ENCODE assay signal across 8 mouse cellular contexts in the genomic region with DNA sequence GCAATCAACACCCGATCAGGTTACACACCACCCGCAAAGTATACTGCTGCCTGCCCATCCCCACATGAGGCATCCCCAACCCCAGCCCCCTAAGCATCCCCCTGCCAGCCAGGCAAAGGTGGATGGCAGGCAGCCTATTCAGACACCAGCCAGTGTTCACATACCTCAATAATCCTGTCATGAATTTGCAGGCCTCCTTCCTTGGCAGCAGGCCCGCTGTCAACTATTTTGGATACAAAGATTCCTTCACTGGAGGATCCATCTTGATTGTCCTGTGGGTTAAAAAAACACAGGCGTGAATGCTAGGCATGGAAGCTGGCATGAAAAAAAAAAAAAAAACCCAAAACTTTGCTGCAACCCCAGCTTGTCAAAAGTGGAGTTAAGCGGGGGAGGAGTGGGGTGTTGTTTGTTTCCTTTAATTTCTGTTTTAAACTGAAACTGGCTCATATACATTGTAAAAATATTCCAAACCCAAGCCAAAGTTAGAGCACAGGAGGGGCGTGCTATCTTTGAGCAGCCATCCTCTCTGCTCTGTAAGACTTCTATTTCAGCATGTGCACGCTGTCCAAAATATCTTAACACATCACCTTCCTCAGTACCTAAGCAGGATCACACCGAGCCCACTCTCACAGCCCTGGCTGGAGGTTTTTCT. TPM values are rescaled to one million over a fixed set of nuclear protein-coding genes. Genes with fewer than 3 reads are reported as not detected.
DNase-seq lines count a peak whose midpoint lies in the region; ATAC-seq and TF ChIP-seq lines count a peak whose summit lies in the region.

No protein-coding gene starts in this region.

- WGBS in kidney, embryonic 15.5 days, result 57% methylated on average over 8 of the region's 8 CpGs

- no peak for TF ChIP-seq POLR2A in myocyte (IDR thresholded peaks at IDR 0.05; ENCODE audit: insufficient read length, low read depth)

- H3K9ac ChIP-seq in kidney, embryonic 15.5 days, result no peak overlapping the region

- ATAC-seq in frontal cortex, adult (ENCODE audit: low TSS enrichment), result peak; percentile 75
- ATAC-seq in kidney, embryonic 15.5 days (replicated peaks; ENCODE audit: low FRiP score), result no peak
- ATAC-seq in erythroblast, adult 5-6 weeks (replicated peaks; ENCODE audit: low FRiP score, poor library complexity, severe bottlenecking), result no peak

- peaks cover 36% of the 10 kb centered on the region for H3K79me2 ChIP-seq in myocyte (ENCODE audit: control insufficient read depth, insufficient read depth)

- no peak overlapping the region for H3K27ac ChIP-seq in kidney, embryonic 15.5 days

- no peaks in the 10 kb centered on the region for H3K9me3 ChIP-seq in kidney, embryonic 15.5 days (replicated peaks)

- H3ac ChIP-seq in myocyte (ENCODE audit: control insufficient read depth, insufficient read length), result no peak overlapping the region

- H3K4me1 ChIP-seq in kidney, embryonic 15.5 days, result peaks cover 36% of the 10 kb centered on the region

- no peaks in the 10 kb centered on the region for H3K27me3 ChIP-seq in myocyte (ENCODE audit: control insufficient read depth, insufficient read depth, insufficient read length)
- no peaks in the 10 kb centered on the region; the same call in 1 of the 2 replicates for H3K27me3 ChIP-seq in kidney, embryonic 15.5 days

- DNase-seq in frontal cortex, postnatal 25 days (ENCODE audit: low spot score in 2 of 2), result no peak
- peak; percentile 10 for DNase-seq in fat pad, adult 2 months (ENCODE audit: extremely low read depth, low read depth, low spot score)
- peak; percentile 84 for DNase-seq in heart, postnatal 4 days
- DNase-seq in spleen, postnatal 14 days (ENCODE audit: low spot score in 2 of 2), result no peak

- peak overlapping the region; percentile 2 for H3K4me2 ChIP-seq in myocyte (ENCODE audit: low read depth)
- H3K4me2 ChIP-seq in kidney, embryonic 15.5 days, result no peak overlapping the region

- H3K36me3 ChIP-seq in myocyte (ENCODE audit: control insufficient read depth, insufficient read depth), result peaks cover 7% of the 10 kb centered on the region
- H3K36me3 ChIP-seq in kidney, embryonic 15.5 days, result no peaks in the 10 kb centered on the region

- H3K4me3 ChIP-seq in myocyte, result no peak overlapping the region
- no peak overlapping the region for H3K4me3 ChIP-seq in kidney, embryonic 15.5 days (replicated peaks)

TF ChIP-seq in myocyte, 11 proteins besides CTCF, POLR2A, EP300 and RAD21:
- TF ChIP-seq MYOD1 (IDR thresholded peaks at IDR 0.05; ENCODE audit: control insufficient read depth in 1 of 3, insufficient read length in 2 of 3, low read depth in 2 of 3) (peak in 1 of 3 experiments; percentile 5), SRF (IDR thresholded peaks at IDR 0.05; ENCODE audit: control insufficient read depth, insufficient read length, low read depth) (no peak), POLR2AphosphoS2 (IDR thresholded peaks at IDR 0.05; ENCODE audit: insufficient read length, low read depth) (no peak), MYOG (IDR thresholded peaks at IDR 0.05; ENCODE audit: control insufficient read depth in 1 of 3, insufficient read depth in 1 of 3, insufficient read length in 2 of 3, low read depth in 2 of 3) (no peak), CEBPB (IDR thresholded peaks at IDR 0.05; ENCODE audit: insufficient read depth, poor library complexity, severe bottlenecking) (no peak), MAX (IDR thresholded peaks at IDR 0.05; ENCODE audit: low read depth) (no peak), TCF3 (IDR thresholded peaks at IDR 0.05; ENCODE audit: insufficient read length, low read depth) (no peak), REST (IDR thresholded peaks at IDR 0.05; ENCODE audit: insufficient read depth, insufficient read length) (no peak)
TF ChIP-seq in myocyte: peak in this region for 1.

RNA-seq across cellular contexts. Expression of gene Pdzrn3, which starts 23.3 kb away (rescaled TPM):
- 10 to 100 TPM; 62.6 to 68.3 TPM for total RNA-seq in heart, postnatal 4 days (2021)
- 13.8 TPM for polyA plus RNA-seq in myocyte (2012; fragmentation: generic; extraction: Trizol)
- polyA plus RNA-seq in kidney, embryonic 15.5 days (2015; fragmentation: Nextera tagmentation; extraction: Ambion mirVana), result 9.3 and 9.9 TPM in 2 replicates
- not detected in 2 replicates for total RNA-seq in erythroblast, adult 5-6 weeks (2015; ENCODE audit: low replicate concordance)
- not detected in 2 replicates for total RNA-seq in erythroblast, adult 5-6 weeks (2017; ENCODE audit: low replicate concordance)

Comparison
In these comparisons a context has a peak if more than half of its experiments do, and no peak if none do; other contexts are left out.
1. DNase-seq: peak in fat pad, adult 2 months (single experiment) and heart, postnatal 4 days (single experiment); none in frontal cortex, postnatal 25 days (0 of 2) and spleen, postnatal 14 days (0 of 2).
2. RNA of gene Pdzrn3, which starts 23.3 kb away (total RNA-seq): 62.6 to 68.3 TPM in heart, postnatal 4 days; not detected in erythroblast, adult 5-6 weeks; every median in the first group is over 10 times any median in the second.